Mouse (Mus musculus) cerebellum, adult (tissue): Measurements from ENCODE around the gene Cd48.
"Not testable (repeated sequence)": the region's sequence is repeated elsewhere in the genome, so short reads cannot be mapped to it uniquely, and the experiment has no call there.

Experiments
- ATAC-seq: cut with Nextera tagmentation; 2 replicates; pipeline ENCODE4 v1.9.2; 2017; ENCODE audit warnings: mild to moderate bottlenecking, moderate library complexity, mixed read lengths; ENCODE audit not compliant: insufficient number of reproducible peaks, low FRiP score, low TSS enrichment

The Cd48 gene

DNA sequence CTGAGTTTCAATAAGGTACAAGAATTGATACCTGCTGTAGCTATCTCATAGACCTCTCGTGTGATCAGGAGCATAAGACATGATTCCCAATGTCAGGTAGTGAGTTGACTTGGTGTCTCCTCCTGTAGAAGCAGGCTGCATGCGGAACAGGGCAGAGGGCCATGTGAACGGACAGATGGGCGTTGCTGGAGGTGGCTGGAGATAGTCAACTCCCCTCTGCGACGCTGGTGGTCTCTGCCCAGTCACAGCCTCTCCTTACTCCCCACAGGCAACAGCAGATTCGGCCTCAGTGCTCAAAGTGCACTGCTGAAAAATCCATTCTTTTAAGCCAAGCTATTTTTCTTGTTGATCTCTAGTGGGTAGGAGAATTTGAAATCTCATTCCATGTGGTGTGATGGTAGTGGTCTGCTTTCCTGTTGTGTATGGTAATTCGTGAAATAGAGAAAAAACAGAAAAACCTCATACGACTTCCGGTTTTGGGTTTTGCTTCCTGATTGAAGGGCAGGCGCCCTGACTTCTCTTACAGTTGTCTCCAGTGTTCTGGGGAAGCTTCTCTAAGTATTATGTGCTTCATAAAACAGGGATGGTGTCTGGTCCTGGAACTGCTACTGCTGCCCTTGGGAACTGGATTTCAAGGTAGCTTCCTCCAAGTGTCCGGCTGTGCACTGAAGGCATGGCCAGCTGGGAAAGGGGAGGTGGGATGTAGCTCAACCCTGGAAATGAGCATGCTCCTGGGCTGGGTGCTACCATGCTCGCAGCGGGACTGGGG is at the start of gene Cd48:
Gene Cd48, plus strand, starts transcription at position 479 of the 769 bp plus-strand sequence.
- no peak for ATAC-seq

DNA sequence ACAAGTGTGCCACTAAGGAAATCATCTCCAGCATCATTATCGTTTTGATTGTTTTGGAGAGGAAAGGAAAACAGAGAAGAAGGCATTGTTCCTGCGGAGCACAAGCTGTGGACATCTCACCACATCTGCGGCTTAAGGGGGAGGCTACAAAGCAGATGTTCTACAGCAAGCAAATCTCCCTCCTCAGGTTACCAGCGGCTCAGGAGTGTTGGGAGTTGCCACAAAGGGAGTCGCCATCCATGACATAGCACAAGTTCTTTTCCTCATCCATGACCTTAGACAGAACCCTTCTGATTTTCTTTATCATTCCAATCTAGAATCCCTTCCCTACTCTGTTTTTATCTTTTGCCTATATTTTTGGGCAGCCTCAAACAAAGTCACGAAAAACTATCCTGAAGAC is 46.1 kb upstream of the Cd48 start:
- ATAC-seq = no peak

GRCm38 (mm10) chr1:171637101-171637500 is 44.7 kb upstream of the Cd48 start:
- no peak for ATAC-seq

DNA sequence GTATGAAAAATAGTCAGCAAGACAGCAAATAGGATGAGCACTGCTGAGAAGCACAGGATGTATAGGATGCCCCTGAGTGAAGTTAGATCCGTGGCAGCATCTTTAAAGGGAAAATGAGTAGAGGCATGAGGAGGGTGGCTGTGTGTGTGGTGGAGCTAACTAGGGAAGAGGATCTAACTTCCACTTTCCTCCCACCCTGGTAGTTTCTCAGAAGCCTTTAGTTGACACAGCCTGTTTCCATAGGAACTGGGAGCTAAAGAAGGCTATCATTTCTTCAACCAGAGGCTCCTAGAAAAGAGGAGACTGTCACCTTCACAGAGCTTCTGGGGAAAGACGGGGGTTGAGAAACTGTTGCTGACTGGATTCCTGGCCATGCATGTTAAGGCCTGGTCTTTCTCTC is 43.1 kb upstream of the Cd48 start:
- ATAC-seq = no peak

GRCm38 (mm10) chr1:171640796-171641195 is 41.0 kb upstream of the Cd48 start:
- ATAC-seq = no peak

DNA sequence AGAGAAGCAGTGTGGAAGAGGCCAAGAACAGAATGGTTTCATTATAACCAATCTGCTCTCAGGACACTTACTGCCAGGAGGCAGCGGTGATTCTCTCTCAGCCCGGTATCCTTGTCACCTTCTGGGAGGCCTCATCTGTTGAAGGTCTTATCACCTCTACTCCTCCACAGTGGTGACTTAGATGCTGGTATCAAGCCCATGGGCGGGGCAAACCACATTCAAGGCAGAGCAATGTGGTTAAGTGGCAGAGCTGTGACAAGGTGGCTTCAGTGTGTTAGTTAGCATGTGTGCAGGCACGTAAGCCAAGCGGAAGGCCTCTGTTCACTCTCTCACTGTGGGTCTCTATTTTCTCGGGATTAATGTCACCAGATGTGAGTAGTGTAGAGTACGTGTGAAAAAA is 38.2 kb upstream of the Cd48 start:
- no peak for ATAC-seq

- ATAC-seq = no peak
Measured at GRCm38 (mm10) chr1:171646429-171646940, 35.3 kb upstream of the Cd48 start.

DNA sequence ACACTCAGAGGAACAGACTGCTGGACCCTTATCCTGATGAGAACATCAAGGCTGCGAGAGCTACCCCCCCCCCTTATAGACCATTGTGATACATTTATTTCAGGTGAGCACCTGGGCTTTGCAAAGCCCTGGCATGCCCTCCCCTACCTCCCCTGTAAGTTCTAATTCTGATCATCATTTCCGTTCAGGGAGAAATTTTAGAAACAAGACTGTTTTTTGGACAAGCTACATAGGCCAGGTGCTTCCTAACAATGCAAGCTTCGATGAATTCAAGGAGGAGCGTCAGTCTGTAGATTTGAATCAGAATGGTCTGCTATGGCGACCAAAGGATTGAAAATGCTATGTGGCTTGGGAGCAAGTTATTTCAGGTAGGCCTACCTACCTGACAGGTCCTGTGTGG is 34.1 kb upstream of the Cd48 start:
- ATAC-seq = no peak

DNA sequence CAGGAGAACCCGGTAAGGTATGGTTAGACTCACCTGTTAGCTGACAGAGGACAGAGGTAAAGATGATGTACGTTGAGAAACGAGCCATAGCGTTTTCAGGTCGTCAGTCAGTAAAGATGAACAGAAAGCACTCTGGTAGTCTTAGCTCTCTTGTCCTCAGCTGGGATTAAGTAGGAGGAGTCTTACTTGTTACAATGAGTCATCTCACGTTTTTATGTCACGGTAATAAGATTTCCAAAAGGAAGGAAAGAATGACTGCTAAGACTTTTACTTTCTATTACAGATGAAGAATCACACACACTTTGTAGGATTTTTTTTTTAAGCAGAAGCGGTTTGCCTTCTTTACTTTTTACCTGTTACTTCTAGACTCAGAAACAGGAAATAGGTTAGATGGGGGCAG is 33.0 kb upstream of the Cd48 start:
- ATAC-seq = no peak

DNA sequence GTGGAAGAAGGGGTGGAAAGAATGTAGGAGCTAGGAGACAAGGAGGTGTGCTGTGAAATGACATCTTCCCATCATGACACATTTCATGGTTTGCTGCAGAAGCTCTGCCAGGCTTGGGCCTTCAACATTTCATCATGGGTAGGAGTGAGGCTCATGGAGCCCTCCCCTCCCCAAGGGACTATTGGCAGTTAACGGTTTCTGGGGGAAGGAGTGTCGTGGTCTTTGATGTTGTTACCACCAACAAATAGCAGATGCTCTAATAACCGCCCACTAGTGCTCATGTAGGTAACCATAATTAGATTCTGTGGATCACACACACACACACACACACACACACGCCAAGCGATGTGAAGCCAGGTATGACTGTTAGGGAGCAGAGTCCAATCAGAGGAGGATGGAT is 29.1 kb upstream of the Cd48 start, which contains the start of gene Slamf7:
Gene Slamf7, minus strand, starts transcription at position 302 of the 400 bp plus-strand sequence.
- no peak for ATAC-seq

DNA sequence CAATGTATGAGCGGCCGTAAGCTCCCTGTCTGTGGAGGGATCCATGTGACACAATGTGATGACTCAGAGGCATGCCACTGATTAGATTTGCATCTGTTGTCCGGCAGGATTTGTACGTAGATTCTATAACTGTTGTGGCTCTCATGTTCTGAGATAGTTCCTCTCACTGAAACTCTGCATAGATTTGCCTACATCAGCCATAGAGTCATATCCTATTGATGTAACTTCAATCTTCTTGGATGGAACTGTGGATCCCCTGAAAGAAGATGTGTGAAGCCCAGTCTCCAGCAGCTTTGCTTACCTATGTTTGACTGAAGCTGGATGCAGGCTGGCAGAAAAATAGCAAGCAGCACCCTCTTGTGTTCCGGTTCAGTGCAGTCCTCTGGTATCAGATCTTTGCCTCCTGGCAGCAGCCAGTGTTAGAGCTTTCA is 23.2 kb upstream of the Cd48 start:
- ATAC-seq = no peak

GRCm38 (mm10) chr1:171660423-171660822 is 21.4 kb upstream of the Cd48 start:
- no peak for ATAC-seq

- no peak for ATAC-seq
Measured at GRCm38 (mm10) chr1:171661482-171661881, 20.3 kb upstream of the Cd48 start.

DNA sequence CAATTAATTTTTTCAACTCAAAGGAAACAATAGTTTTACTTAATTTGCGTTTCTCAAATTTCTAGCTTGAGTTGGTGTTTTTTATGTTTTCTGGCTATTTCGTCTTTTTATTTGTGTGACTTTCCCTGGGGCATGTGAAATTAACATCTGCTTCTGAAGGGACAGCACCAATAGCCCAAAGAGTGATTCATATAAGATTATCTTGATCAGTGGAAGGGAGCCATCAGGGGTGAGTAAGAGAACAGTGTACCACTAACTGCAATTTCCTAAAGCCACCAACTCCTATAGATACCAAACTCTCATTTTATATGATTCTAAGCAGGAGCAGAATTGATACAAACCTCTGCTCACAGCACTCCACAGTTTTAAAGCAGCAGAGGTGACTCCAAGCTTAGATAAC is 18.1 kb upstream of the Cd48 start:
- ATAC-seq = no peak

GRCm38 (mm10) chr1:171666350-171666749 is 15.5 kb upstream of the Cd48 start:
- no peak for ATAC-seq

- ATAC-seq = no peak
Measured at GRCm38 (mm10) chr1:171667160-171667559, 14.6 kb upstream of the Cd48 start.

GRCm38 (mm10) chr1:171672451-171672850 is 9.4 kb upstream of the Cd48 start:
- not testable (repeated sequence) for ATAC-seq

GRCm38 (mm10) chr1:171672854-171673475 is 8.8 kb upstream of the Cd48 start:
- 0 out of 2 replicates have a peak, but pooled peaks have one; percentile 26 for ATAC-seq

GRCm38 (mm10) chr1:171674467-171674866 is 7.3 kb upstream of the Cd48 start:
- no peak for ATAC-seq

DNA sequence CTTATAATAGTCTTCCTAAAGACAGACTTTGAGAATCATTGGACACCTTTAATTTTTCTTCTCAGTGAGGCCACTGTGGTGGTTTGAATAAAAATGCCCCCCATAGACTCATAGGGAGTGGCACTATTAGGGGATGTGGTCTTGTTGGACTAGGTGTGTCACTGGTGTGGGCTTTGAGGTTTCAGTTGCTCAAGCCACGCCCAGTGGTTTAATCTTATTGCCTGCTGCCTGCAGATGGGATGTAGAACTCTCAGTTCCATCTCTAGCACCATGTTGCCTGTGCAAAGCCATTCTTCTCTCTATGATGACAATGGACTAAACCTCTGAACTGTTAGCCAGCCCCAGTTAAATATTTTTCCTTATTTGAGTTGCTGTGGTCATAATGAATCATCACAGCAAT is 4.1 kb upstream of the Cd48 start:
- no peak for ATAC-seq

DNA sequence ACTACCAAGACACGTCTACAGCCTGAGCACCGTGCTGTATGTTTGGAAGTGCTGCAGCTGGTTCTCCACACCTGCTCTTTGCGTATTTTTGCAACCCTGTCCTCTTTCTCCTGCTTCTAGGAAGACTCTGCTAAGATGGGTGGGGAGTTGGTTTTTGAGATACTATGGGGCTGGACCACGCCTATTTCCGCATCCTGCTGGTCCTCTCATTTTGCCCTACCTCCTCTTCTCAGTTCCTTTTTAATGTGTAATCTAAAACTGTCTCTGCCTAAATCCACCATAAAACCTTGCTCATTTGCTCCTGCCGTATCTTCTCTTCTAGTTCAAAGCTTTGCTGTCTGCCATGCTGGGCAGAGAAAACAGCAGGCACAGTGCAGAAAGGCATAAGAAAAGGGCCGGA is 800 bp upstream of the Cd48 start:
- no peak for ATAC-seq

- ATAC-seq = no peak
Measured at GRCm38 (mm10) chr1:171684923-171685322, 3.1 kb downstream of the Cd48 start.
